Mouse (Mus musculus): ENCODE results near the gene Ntf5. TPM values are rescaled to one million over a fixed set of nuclear protein-coding genes. Genes with fewer than 3 reads are reported as not detected.

The Ntf5 gene
- polyA plus RNA-seq, 1 experiment from 2014 or later: 5.2 TPM

GRCm38 (mm10) chr7:45419859-45420614 lies 6.5 kb downstream of the Ntf5 start:
- Histone ChIP-seq H3K27ac (no peak overlapping the region), H3K4me1 (peaks cover 30% of the 10 kb centered on the region), H3K9ac (no peak overlapping the region), H3K9me3 (no peaks in the 10 kb centered on the region), H3K4me2 (replicated peaks) (peak overlapping the region; percentile 31), H3K4me3 (no peak overlapping the region), H3K27me3 (peaks cover 63% of the 10 kb centered on the region), H3K36me3 (peaks cover 45% of the 10 kb centered on the region)
- 11% methylated on average over 27 of the region's 27 CpGs for WGBS
- no peak for ATAC-seq (ENCODE audit: insufficient number of reproducible peaks, insufficient read depth, low FRiP score, low TSS enrichment)

DNA sequence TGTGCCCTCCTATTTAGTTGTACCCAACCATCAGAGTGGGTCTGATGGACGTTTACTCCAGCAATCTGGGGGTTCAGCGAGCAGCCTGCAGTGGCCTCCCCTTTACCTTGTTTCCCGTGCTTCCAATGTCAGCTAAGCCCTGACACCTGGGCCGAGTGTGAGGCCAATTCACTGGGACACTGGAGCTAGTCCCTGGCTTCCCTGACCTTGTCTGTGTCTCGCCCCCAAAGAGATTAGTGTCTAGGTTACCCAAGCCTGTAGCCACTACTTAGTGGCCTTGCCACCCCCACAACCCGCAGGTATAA lies 7.1 kb downstream of the Ntf5 start, which contains the start of gene Lhb:
Lhb (plus strand) TSS at position 206 of the 305 bp plus-strand sequence.
- no peaks in the 10 kb centered on the region for H3K9me3 ChIP-seq
- 64% methylated on average over 6 of the region's 6 CpGs for WGBS
- peak within 1 kb of the TSS; percentile 31 for H3K4me2 ChIP-seq (replicated peaks)
- H3K27ac ChIP-seq: no peak within 1 kb of the TSS
- H3K36me3 ChIP-seq: peaks cover 50% of the 10 kb centered on the region
- peaks cover 58% of the 10 kb centered on the region for H3K27me3 ChIP-seq
- H3K4me3 ChIP-seq: no peak within 1 kb of the TSS
- H3K9ac ChIP-seq: no peak within 1 kb of the TSS
- ATAC-seq (ENCODE audit: insufficient number of reproducible peaks, insufficient read depth, low FRiP score, low TSS enrichment): no peak
- peaks cover 26% of the 10 kb centered on the region for H3K4me1 ChIP-seq

DNA sequence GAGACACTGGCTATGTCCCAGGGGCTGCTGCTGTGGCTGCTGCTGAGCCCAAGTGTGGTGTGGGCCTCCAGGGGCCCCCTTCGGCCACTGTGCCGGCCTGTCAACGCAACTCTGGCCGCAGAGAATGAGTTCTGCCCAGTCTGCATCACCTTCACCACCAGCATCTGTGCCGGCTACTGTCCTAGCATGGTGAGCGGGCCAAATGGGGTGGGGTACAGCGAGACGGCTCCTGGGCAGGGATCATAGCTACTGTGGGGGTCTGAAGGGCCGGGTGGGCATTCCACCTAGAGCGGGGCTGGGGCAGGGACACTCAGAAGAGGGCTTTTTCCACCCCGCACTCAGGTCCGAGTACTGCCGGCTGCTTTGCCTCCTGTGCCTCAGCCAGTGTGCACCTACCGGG lies 7.7 kb downstream of the Ntf5 start:
- WGBS: 91% methylated on average over 14 of the region's 14 CpGs
- no peak overlapping the region for H3K4me3 ChIP-seq
- no peak overlapping the region for H3K27ac ChIP-seq
- H3K36me3 ChIP-seq: peaks cover 51% of the 10 kb centered on the region
- H3K9ac ChIP-seq: no peak overlapping the region
- ATAC-seq (ENCODE audit: insufficient number of reproducible peaks, insufficient read depth, low FRiP score, low TSS enrichment): no peak
- H3K9me3 ChIP-seq: no peaks in the 10 kb centered on the region
- peaks cover 25% of the 10 kb centered on the region for H3K4me1 ChIP-seq
- no peak overlapping the region for H3K4me2 ChIP-seq (replicated peaks)
- H3K27me3 ChIP-seq: peaks cover 52% of the 10 kb centered on the region

DNA sequence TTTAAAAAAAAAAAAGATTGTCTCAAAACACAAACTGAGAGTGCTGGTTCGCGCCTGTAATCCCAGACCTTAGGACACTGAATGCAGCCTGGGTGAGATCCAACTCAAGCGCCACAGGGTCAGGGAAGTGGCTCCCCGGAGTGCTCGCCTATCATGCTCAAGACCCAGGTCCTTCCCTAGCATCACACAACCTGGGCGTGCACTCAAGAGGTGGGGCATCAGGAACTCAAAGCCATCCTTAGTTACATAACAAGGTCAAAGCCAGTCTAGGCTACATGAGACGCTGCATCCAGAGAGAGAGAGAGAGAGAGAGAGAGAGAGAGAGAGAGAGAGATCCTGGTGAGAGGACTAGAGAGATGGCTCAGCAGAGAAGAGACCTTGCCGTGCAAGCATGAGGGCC lies 13.1 kb downstream of the Ntf5 start:
- no peak overlapping the region for H3K4me3 ChIP-seq
- H3K9me3 ChIP-seq: no peaks in the 10 kb centered on the region
- peaks cover 88% of the 10 kb centered on the region for H3K36me3 ChIP-seq
- no peak overlapping the region for H3K27ac ChIP-seq
- no peaks in the 10 kb centered on the region for H3K4me1 ChIP-seq
- WGBS: 91% methylated on average over 8 of the region's 8 CpGs
- no peak for ATAC-seq (ENCODE audit: insufficient number of reproducible peaks, insufficient read depth, low FRiP score, low TSS enrichment)
- no peak overlapping the region for H3K4me2 ChIP-seq (replicated peaks)
- H3K9ac ChIP-seq: no peak overlapping the region
- 0 out of 2 replicates have a peak, but pooled peaks cover under 1% of the 10 kb centered on the region for H3K27me3 ChIP-seq

- Histone ChIP-seq H3K27me3 (no peaks in the 10 kb centered on the region), H3K9me3 (no peaks in the 10 kb centered on the region), H3K4me1 (peaks cover 43% of the 10 kb centered on the region), H3K36me3 (peaks cover 33% of the 10 kb centered on the region), H3K9ac (peak overlapping the region; percentile 89), H3K27ac (peak overlapping the region; percentile 90), H3K4me2 (replicated peaks) (peak overlapping the region; percentile 97), H3K4me3 (peak overlapping the region; percentile 95)
- WGBS: 1% methylated on average over 7 of the region's 7 CpGs
- ATAC-seq (ENCODE audit: insufficient number of reproducible peaks, insufficient read depth, low FRiP score, low TSS enrichment): no peak
Measured at GRCm38 (mm10) chr7:45433835-45434202, 20.3 kb downstream of the Ntf5 start.

GRCm38 (mm10) chr7:45434203-45435015 lies 20.9 kb downstream of the Ntf5 start, which contains the start of gene Gys1:
Gene Gys1, plus strand, starts transcription at chr7:45434844.
- H3K4me3 ChIP-seq: peak within 1 kb of the TSS; percentile 95
- no peaks in the 10 kb centered on the region for H3K27me3 ChIP-seq
- H3K9me3 ChIP-seq: no peaks in the 10 kb centered on the region
- H3K27ac ChIP-seq: peak within 1 kb of the TSS; percentile 90
- peaks cover 27% of the 10 kb centered on the region for H3K36me3 ChIP-seq
- H3K4me2 ChIP-seq (replicated peaks): peak within 1 kb of the TSS; percentile 97
- peak within 1 kb of the TSS; percentile 89 for H3K9ac ChIP-seq
- under 1% methylated on average over 45 of the region's 45 CpGs for WGBS
- H3K4me1 ChIP-seq: peaks cover 43% of the 10 kb centered on the region
- ATAC-seq (ENCODE audit: insufficient number of reproducible peaks, insufficient read depth, low FRiP score, low TSS enrichment): peak; percentile 96

GRCm38 (mm10) chr7:45435038-45435437 lies 21.5 kb downstream of the Ntf5 start:
- H3K9me3 ChIP-seq: no peaks in the 10 kb centered on the region
- peaks cover 43% of the 10 kb centered on the region for H3K4me1 ChIP-seq
- no peaks in the 10 kb centered on the region for H3K27me3 ChIP-seq
- H3K4me2 ChIP-seq (replicated peaks): peak overlapping the region; percentile 97
- WGBS: 2% methylated on average over 16 of the region's 16 CpGs
- peak overlapping the region; percentile 71 for H3K27ac ChIP-seq
- peak overlapping the region; percentile 72 for H3K9ac ChIP-seq
- peak overlapping the region; percentile 95 for H3K4me3 ChIP-seq
- 0 out of 2 replicates have a peak, but pooled peaks have one; percentile 0 for ATAC-seq (ENCODE audit: insufficient number of reproducible peaks, insufficient read depth, low FRiP score, low TSS enrichment)
- peaks cover 26% of the 10 kb centered on the region for H3K36me3 ChIP-seq

GRCm38 (mm10) chr7:45436444-45436843 lies 22.9 kb downstream of the Ntf5 start:
- H3K27me3 ChIP-seq: no peaks in the 10 kb centered on the region
- no peak for ATAC-seq (ENCODE audit: insufficient number of reproducible peaks, insufficient read depth, low FRiP score, low TSS enrichment)
- H3K36me3 ChIP-seq: peaks cover 25% of the 10 kb centered on the region
- WGBS: 92% methylated on average over 5 of the region's 5 CpGs
- no peaks in the 10 kb centered on the region for H3K9me3 ChIP-seq
- H3K9ac ChIP-seq: 0 out of 2 replicates have a peak overlapping the region, but pooled peaks have one; percentile 24
- 0 out of 2 replicates have a peak overlapping the region, but pooled peaks have one; percentile 97 for H3K4me2 ChIP-seq (replicated peaks)
- peaks cover 43% of the 10 kb centered on the region for H3K4me1 ChIP-seq
- H3K4me3 ChIP-seq: no peak overlapping the region
- H3K27ac ChIP-seq: no peak overlapping the region

GRCm38 (mm10) chr7:45437046-45437445 lies 23.6 kb downstream of the Ntf5 start:
- Histone ChIP-seq H3K9me3 (no peaks in the 10 kb centered on the region), H3K4me1 (peaks cover 43% of the 10 kb centered on the region), H3K4me3 (no peak overlapping the region), H3K27ac (no peak overlapping the region), H3K27me3 (no peaks in the 10 kb centered on the region), H3K4me2 (replicated peaks) (peak overlapping the region; percentile 26), H3K9ac (peak overlapping the region; percentile 24; the same call in 1 of the 2 replicates), H3K36me3 (peaks cover 22% of the 10 kb centered on the region)
- 24% methylated on average over 6 of the region's 6 CpGs for WGBS
- no peak for ATAC-seq (ENCODE audit: insufficient number of reproducible peaks, insufficient read depth, low FRiP score, low TSS enrichment)

GRCm38 (mm10) chr7:45437521-45438276 lies 24.2 kb downstream of the Ntf5 start, which contains the start of gene Ruvbl2:
Gene Ruvbl2, minus strand, starts transcription at chr7:45438096.
- peak within 1 kb of the TSS; percentile 1; the same call in 1 of the 2 replicates for H3K4me3 ChIP-seq
- no peaks in the 10 kb centered on the region for H3K9me3 ChIP-seq
- peaks cover 25% of the 10 kb centered on the region for H3K36me3 ChIP-seq
- H3K4me1 ChIP-seq: peaks cover 43% of the 10 kb centered on the region
- no peak for ATAC-seq (ENCODE audit: insufficient number of reproducible peaks, insufficient read depth, low FRiP score, low TSS enrichment)
- 17% methylated on average over 19 of the region's 19 CpGs for WGBS
- no peaks in the 10 kb centered on the region for H3K27me3 ChIP-seq
- peak within 1 kb of the TSS; percentile 26 for H3K4me2 ChIP-seq (replicated peaks)
- H3K9ac ChIP-seq: peak within 1 kb of the TSS; percentile 24
- peak within 1 kb of the TSS; percentile 1; the same call in 1 of the 2 replicates for H3K27ac ChIP-seq

Measured in embryonic facial prominence, embryonic 12.5 days (tissue).